28 mouse cellular contexts compared by ENCODE assay signal in the genomic region with DNA sequence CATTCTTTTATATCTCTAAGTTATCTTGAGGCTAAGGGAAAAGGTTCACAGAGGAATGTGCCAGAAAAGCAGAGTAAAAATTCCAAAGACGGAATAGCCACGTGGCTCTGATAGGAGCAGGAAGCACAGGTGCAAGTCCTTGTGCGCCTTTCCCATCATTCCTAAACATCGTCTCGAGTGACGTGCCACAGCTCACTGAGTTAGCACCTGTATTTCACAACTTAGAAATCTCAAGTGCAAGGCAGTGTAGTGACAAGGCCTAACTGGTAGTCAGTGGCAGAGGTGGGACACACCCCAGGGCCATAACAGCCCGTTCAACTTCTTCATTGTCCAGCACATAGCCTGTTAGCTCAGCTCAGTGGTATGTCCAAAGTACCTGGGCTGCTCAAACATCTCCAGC.
DNase-seq lines count a peak whose midpoint lies in the region; ATAC-seq and TF ChIP-seq lines count a peak whose summit lies in the region.
"Had no signal": no experiment of that assay in that cellular context is flagged by ENCODE, and none has a peak within 500 bp of the region (broad histone marks: within the 10 kb centered on the region; RNA-seq: fewer than 3 reads in every experiment).

No protein-coding gene starts in this region.

- peaks cover 85% of the 10 kb centered on the region for H3K4me1 ChIP-seq in heart, embryonic 12.5 days (replicated peaks)
- peaks cover 61% of the 10 kb centered on the region for H3K4me1 ChIP-seq in lung, embryonic 15.5 days
- no peaks in the 10 kb centered on the region for H3K4me1 ChIP-seq in kidney, embryonic 16.5 days (ENCODE audit: insufficient read depth, low read length)
- H3K4me1 ChIP-seq: hindbrain, embryonic 12.5 days; neural tube, embryonic 12.5 days had no signal

- no peaks in the 10 kb centered on the region for H3K27me3 ChIP-seq in heart, embryonic 12.5 days (replicated peaks)
- H3K27me3 ChIP-seq in lung, embryonic 15.5 days: no peaks in the 10 kb centered on the region
- no peaks in the 10 kb centered on the region for H3K27me3 ChIP-seq in kidney, embryonic 16.5 days (ENCODE audit: insufficient read depth, low read length)
- H3K27me3 ChIP-seq: embryonic facial prominence, embryonic 15.5 days; forebrain, embryonic 12.5 days; hindbrain, embryonic 12.5 days; limb, embryonic 15.5 days; neural tube, embryonic 12.5 days had no signal

- TF ChIP-seq CTCF in layer of hippocampus, adult 2 months (conservative IDR thresholded peaks at IDR 0.05): no peak

- WGBS in heart, embryonic 12.5 days: 39% methylated on average over 7 of the region's 7 CpGs
- 62% methylated on average over 7 of the region's 7 CpGs for WGBS in lung, embryonic 15.5 days
- WGBS in kidney, embryonic 16.5 days: 68% methylated on average over 7 of the region's 7 CpGs

- H3K27ac ChIP-seq in heart, embryonic 12.5 days (ENCODE audit: poor library complexity, severe bottlenecking): peak overlapping the region; percentile 37
- H3K27ac ChIP-seq in layer of hippocampus, adult 2 months: peak overlapping the region; percentile 61; the same call in 1 of the 2 replicates
- peak overlapping the region; percentile 65 for H3K27ac ChIP-seq in lung, embryonic 15.5 days
- H3K27ac ChIP-seq in kidney, embryonic 16.5 days (ENCODE audit: low read length): no peak overlapping the region
- H3K27ac ChIP-seq: embryonic facial prominence, embryonic 10.5 days; embryonic facial prominence, embryonic 15.5 days; forebrain, embryonic 12.5 days; hindbrain, embryonic 12.5 days; hindbrain, postnatal 0 days; limb, embryonic 15.5 days; liver, embryonic 14.5 days; neural tube, embryonic 12.5 days had no signal

- DNase-seq in heart, adult 11 months: no peak
- DNase-seq in layer of hippocampus, adult 2 months (ENCODE audit: low spot score in 2 of 2): no peak
- no peak for DNase-seq in layer of hippocampus, adult 18-20 months (ENCODE audit: low spot score in 2 of 2)
- DNase-seq in lung, postnatal 25 days (ENCODE audit: low spot score): peak; percentile 82
- DNase-seq in liver: no peak
- DNase-seq: adrenal gland, adult 8-10 months; cerebellum, adult 2 months; cerebellum, postnatal 14 days; gastrocnemius, postnatal 36 days; kidney, adult 8-10 months; kidney, postnatal 25 days; right cerebral cortex, adult 18-20 months; spleen, adult 18-20 months; thymus, postnatal 14 days had no signal

- no peak for ATAC-seq in heart, embryonic 12.5 days (ENCODE audit: insufficient number of reproducible peaks, low FRiP score)
- peak; percentile 79 for ATAC-seq in lung, embryonic 15.5 days (ENCODE audit: borderline replicate concordance, extremely low read depth, low FRiP score, low TSS enrichment)
- ATAC-seq in kidney, embryonic 16.5 days (ENCODE audit: low FRiP score, low TSS enrichment): no peak
- ATAC-seq: hindbrain, postnatal 0 days; intestine, embryonic 16.5 days; midbrain, embryonic 16.5 days had no signal

- 0 out of 2 replicates have a peak, but pooled peaks cover 5% of the 10 kb centered on the region for H3K36me3 ChIP-seq in heart, embryonic 12.5 days
- H3K36me3 ChIP-seq in lung, embryonic 15.5 days: no peaks in the 10 kb centered on the region
- H3K36me3 ChIP-seq in kidney, embryonic 16.5 days (ENCODE audit: insufficient read depth, low read length): no peaks in the 10 kb centered on the region
- H3K36me3 ChIP-seq: embryonic facial prominence, embryonic 10.5 days; embryonic facial prominence, embryonic 15.5 days; forebrain, embryonic 12.5 days; G1E; hindbrain, embryonic 12.5 days; limb, embryonic 15.5 days; neural tube, embryonic 12.5 days had no signal

- no peak overlapping the region for H3K4me3 ChIP-seq in heart, embryonic 12.5 days
- no peak overlapping the region for H3K4me3 ChIP-seq in layer of hippocampus, adult 2 months
- H3K4me3 ChIP-seq in lung, embryonic 15.5 days: no peak overlapping the region
- no peak overlapping the region for H3K4me3 ChIP-seq in kidney, embryonic 16.5 days (ENCODE audit: low read length)
- H3K4me3 ChIP-seq: embryonic facial prominence, embryonic 10.5 days; embryonic facial prominence, embryonic 15.5 days; forebrain, embryonic 12.5 days; hindbrain, embryonic 12.5 days; limb, embryonic 15.5 days; neural tube, embryonic 12.5 days had no signal

- H3K4me2 ChIP-seq in heart, embryonic 12.5 days: 0 out of 2 replicates have a peak overlapping the region, but pooled peaks have one; percentile 3
- H3K4me2 ChIP-seq in lung, embryonic 15.5 days: no peak overlapping the region
- no peak overlapping the region for H3K4me2 ChIP-seq in kidney, embryonic 16.5 days (replicated peaks; ENCODE audit: low read depth, low read length)
- H3K4me2 ChIP-seq: embryonic facial prominence, embryonic 15.5 days; forebrain, embryonic 12.5 days; hindbrain, embryonic 12.5 days; limb, embryonic 15.5 days; neural tube, embryonic 12.5 days had no signal

- H3K9me3 ChIP-seq in heart, embryonic 12.5 days (replicated peaks): no peaks in the 10 kb centered on the region
- H3K9me3 ChIP-seq in lung, embryonic 15.5 days: no peaks in the 10 kb centered on the region
- H3K9me3 ChIP-seq in kidney, embryonic 16.5 days (ENCODE audit: low read length): no peaks in the 10 kb centered on the region
- H3K9me3 ChIP-seq: embryonic facial prominence, embryonic 10.5 days; embryonic facial prominence, embryonic 15.5 days; forebrain, embryonic 12.5 days; hindbrain, embryonic 12.5 days; limb, embryonic 15.5 days; neural tube, embryonic 12.5 days had no signal

- no peak overlapping the region for H3K9ac ChIP-seq in heart, embryonic 12.5 days
- no peak overlapping the region for H3K9ac ChIP-seq in lung, embryonic 15.5 days
- no peak overlapping the region for H3K9ac ChIP-seq in kidney, embryonic 16.5 days (replicated peaks; ENCODE audit: low read length)
- H3K9ac ChIP-seq: embryonic facial prominence, embryonic 15.5 days; forebrain, embryonic 12.5 days; hindbrain, embryonic 12.5 days; limb, embryonic 15.5 days; liver, embryonic 14.5 days; neural tube, embryonic 12.5 days had no signal
